Mouse (Mus musculus) heart, embryonic 11.5 days (tissue): ENCODE data around the gene AC109138.7. TPM values are rescaled to one million over a fixed set of nuclear protein-coding genes. Genes with fewer than 3 reads are reported as not detected.
"Not testable (repeated sequence)": the region's sequence is repeated elsewhere in the genome, so short reads cannot be mapped to it uniquely, and the experiment has no call there.

ENCODE experiments used
- ATAC-seq: fragments of 200-750 bp; cut with Nextera tagmentation; replicated peaks from 2 replicates; pipeline ENCODE4 v1.8.0; 2017; ENCODE audit warnings: moderate library complexity; ENCODE audit not compliant: insufficient number of reproducible peaks, low FRiP score, low TSS enrichment
- H3K27ac ChIP-seq: fragments of 300-500 bp; sonication (generic); 2 replicates; pipeline ENCODE4 v1.5.1; 2014; ENCODE audit warnings: mild to moderate bottlenecking, low read depth, low read length
- H3K27me3 ChIP-seq: fragments of 300-500 bp; sonication (generic); 2 replicates; pipeline ENCODE4 v1.6.1; 2014; ENCODE audit warnings: mild to moderate bottlenecking, low read length, mixed read lengths; ENCODE audit not compliant: control insufficient read depth, insufficient read depth
- H3K36me3 ChIP-seq: fragments of 300-500 bp; sonication (generic); 2 replicates; pipeline ENCODE4 v1.6.1; 2014; ENCODE audit warnings: mild to moderate bottlenecking, low read length, moderate library complexity, mixed read lengths; ENCODE audit not compliant: control insufficient read depth, insufficient read depth
- H3K4me1 ChIP-seq: fragments of 300-500 bp; sonication (generic); 2 replicates; pipeline ENCODE4 v1.6.1; 2014; ENCODE audit warnings: low read length; ENCODE audit not compliant: control insufficient read depth, insufficient read depth
- H3K4me2 ChIP-seq: fragments of 300-500 bp; sonication (generic); 2 replicates; pipeline ENCODE4 v1.6.1; 2014; ENCODE audit warnings: mild to moderate bottlenecking, moderate library complexity
- H3K4me3 ChIP-seq: fragments of 300-500 bp; sonication (generic); 2 replicates; pipeline ENCODE4 v1.5.1; 2014; ENCODE audit warnings: low read depth, low read length
- H3K9ac ChIP-seq: fragments of 300-500 bp; sonication (generic); 2 replicates; pipeline ENCODE4 v1.6.1; 2014; ENCODE audit warnings: mild to moderate bottlenecking, low read depth, low read length, moderate library complexity
- H3K9me3 ChIP-seq: fragments of 300-500 bp; sonication (generic); replicated peaks from 2 replicates; pipeline ENCODE4 v1.6.1; 2016; ENCODE audit warnings: low read length; ENCODE audit not compliant: control insufficient read depth
- WGBS: fragments of 180-500 bp; shearing (Covaris S2); extraction: QIAGEN DNeasy Blood & Tissue Kit; methylation state at CpG from one replicate; pipeline ENCODE4 v1.1.7; 2014; ENCODE audit not compliant: insufficient replicate concordance; 5-methylcytosine and 5-hydroxymethylcytosine counted together
- polyA plus RNA-seq: library from polyadenylated mRNA; unstranded; fragments of >200 nt; fragmentation: Nextera tagmentation; extraction: Ambion mirVana; gene quantifications from 2 replicates; pipeline ENCODE4 v1.2.1, GENCODE M21; 2014

Gene AC109138.7
- polyA plus RNA-seq, 1 experiment from 2014 or later: not detected

- 62% methylated on average over 8 of the region's 8 CpGs for WGBS
Observed at GRCm38 (mm10) chr19:4240247-4240668, 26.1 kb downstream of the AC109138.7 start.

GRCm38 (mm10) chr19:4242416-4242815 is 28.3 kb downstream of the AC109138.7 start:
- no peaks in the 10 kb centered on the region for H3K9me3 ChIP-seq
- no peak overlapping the region for H3K4me2 ChIP-seq
- no peaks in the 10 kb centered on the region for H3K36me3 ChIP-seq
- H3K27me3 ChIP-seq: 0 out of 2 replicates have a peak, but pooled peaks cover 3% of the 10 kb centered on the region
- WGBS: 62% methylated on average over 3 of the region's 3 CpGs
- H3K4me3 ChIP-seq: no peak overlapping the region
- no peaks in the 10 kb centered on the region for H3K4me1 ChIP-seq
- no peak for ATAC-seq
- H3K27ac ChIP-seq: no peak overlapping the region
- no peak overlapping the region for H3K9ac ChIP-seq

More at GRCm38 (mm10) chr19:4240247-4240668, 26.1 kb downstream of the AC109138.7 start:
- no peak for ATAC-seq
- Histone ChIP-seq H3K27ac (no peak overlapping the region), H3K9ac (no peak overlapping the region), H3K4me2 (no peak overlapping the region), H3K9me3 (no peaks in the 10 kb centered on the region), H3K4me1 (no peaks in the 10 kb centered on the region), H3K36me3 (no peaks in the 10 kb centered on the region), H3K4me3 (no peak overlapping the region), H3K27me3 (0 out of 2 replicates have a peak, but pooled peaks cover 3% of the 10 kb centered on the region)

GRCm38 (mm10) chr19:4244775-4245174 is 30.6 kb downstream of the AC109138.7 start:
- Histone ChIP-seq H3K4me1 (no peaks in the 10 kb centered on the region), H3K36me3 (no peaks in the 10 kb centered on the region), H3K9me3 (no peaks in the 10 kb centered on the region), H3K4me3 (no peak overlapping the region), H3K27me3 (peaks cover 5% of the 10 kb centered on the region; the same call in 1 of the 2 replicates), H3K27ac (no peak overlapping the region), H3K4me2 (no peak overlapping the region), H3K9ac (no peak overlapping the region)
- ATAC-seq: no peak
- 71% methylated on average over 6 of the region's 6 CpGs for WGBS

- H3K4me2 ChIP-seq: no peak overlapping the region
- 40% methylated on average over 1 of the region's 1 CpGs for WGBS
- ATAC-seq: no peak
- H3K27me3 ChIP-seq: peaks cover 5% of the 10 kb centered on the region; the same call in 1 of the 2 replicates
- no peak overlapping the region for H3K27ac ChIP-seq
- no peaks in the 10 kb centered on the region for H3K9me3 ChIP-seq
- H3K9ac ChIP-seq: no peak overlapping the region
- no peak overlapping the region for H3K4me3 ChIP-seq
- H3K4me1 ChIP-seq: no peaks in the 10 kb centered on the region
- H3K36me3 ChIP-seq: no peaks in the 10 kb centered on the region
Observed at GRCm38 (mm10) chr19:4247010-4247409, 32.9 kb downstream of the AC109138.7 start.

- not testable (repeated sequence) for H3K4me3 ChIP-seq, H3K4me2 ChIP-seq, H3K9me3 ChIP-seq, H3K4me1 ChIP-seq, H3K27ac ChIP-seq, H3K36me3 ChIP-seq, H3K9ac ChIP-seq, ATAC-seq, H3K27me3 ChIP-seq
- 58% methylated on average over 1 of the region's 1 CpGs for WGBS
Observed at GRCm38 (mm10) chr19:4248683-4249082, 34.5 kb downstream of the AC109138.7 start.

- H3K4me2 ChIP-seq: no peak overlapping the region
- no peak overlapping the region for H3K9ac ChIP-seq
- no peaks in the 10 kb centered on the region for H3K9me3 ChIP-seq
- 76% methylated on average over 7 of the region's 7 CpGs for WGBS
- no peak overlapping the region for H3K27ac ChIP-seq
- H3K4me3 ChIP-seq: no peak overlapping the region
- ATAC-seq: no peak
- no peaks in the 10 kb centered on the region for H3K27me3 ChIP-seq
- H3K4me1 ChIP-seq: peaks cover 5% of the 10 kb centered on the region
- H3K36me3 ChIP-seq: no peaks in the 10 kb centered on the region
Observed at GRCm38 (mm10) chr19:4254230-4254629, 40.1 kb downstream of the AC109138.7 start.

- ATAC-seq: no peak
- H3K36me3 ChIP-seq: no peaks in the 10 kb centered on the region
- no peaks in the 10 kb centered on the region for H3K9me3 ChIP-seq
- no peak overlapping the region for H3K4me2 ChIP-seq
- H3K27me3 ChIP-seq: no peaks in the 10 kb centered on the region
- H3K27ac ChIP-seq: no peak overlapping the region
- no peak overlapping the region for H3K9ac ChIP-seq
- H3K4me1 ChIP-seq: peaks cover 5% of the 10 kb centered on the region
- H3K4me3 ChIP-seq: no peak overlapping the region
- 68% methylated on average over 11 of the region's 11 CpGs for WGBS
Observed at GRCm38 (mm10) chr19:4255583-4256162, 41.5 kb downstream of the AC109138.7 start.

- WGBS: 1% methylated on average over 41 of the region's 41 CpGs
- Histone ChIP-seq H3K9me3 (no peaks in the 10 kb centered on the region), H3K4me1 (peaks cover 5% of the 10 kb centered on the region), H3K4me3 (peak overlapping the region; percentile 55), H3K27ac (no peak overlapping the region), H3K9ac (peak overlapping the region; percentile 62), H3K36me3 (no peaks in the 10 kb centered on the region), H3K4me2 (peak overlapping the region; percentile 96), H3K27me3 (no peaks in the 10 kb centered on the region)
- peak; percentile 79 for ATAC-seq
Observed at GRCm38 (mm10) chr19:4257216-4257896, 43.2 kb downstream of the AC109138.7 start.

- Histone ChIP-seq H3K4me3 (peak overlapping the region; percentile 55), H3K9ac (peak overlapping the region; percentile 62), H3K27ac (no peak overlapping the region), H3K4me2 (peak overlapping the region; percentile 96), H3K9me3 (no peaks in the 10 kb centered on the region), H3K36me3 (no peaks in the 10 kb centered on the region), H3K4me1 (peaks cover 5% of the 10 kb centered on the region), H3K27me3 (no peaks in the 10 kb centered on the region)
- no peak for ATAC-seq
- WGBS: 24% methylated on average over 12 of the region's 12 CpGs
Observed at GRCm38 (mm10) chr19:4257897-4258252, 43.7 kb downstream of the AC109138.7 start.
